In the genomic region with DNA sequence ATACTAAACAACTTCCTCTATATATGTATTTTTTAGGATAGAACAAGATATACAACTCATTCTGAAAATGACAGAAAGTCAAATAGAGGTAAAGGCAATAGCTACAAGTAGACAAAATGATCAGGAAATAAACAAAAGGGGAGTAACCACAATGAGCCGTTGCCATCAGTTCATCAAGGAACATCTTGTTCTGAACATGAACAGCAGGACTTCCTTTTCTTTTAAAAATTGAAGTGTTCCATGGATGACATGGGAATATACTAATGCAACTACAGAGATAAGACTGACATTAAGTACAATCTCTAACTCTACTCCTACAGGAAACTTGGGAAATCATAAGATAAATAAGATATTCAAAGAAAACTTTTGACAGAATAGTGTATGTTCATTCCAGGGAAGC, we compare ENCODE assay signal across 28 mouse cellular contexts.
"Had no signal": no experiment of that assay in that cellular context is flagged by ENCODE, and none has a peak within 500 bp of the region (broad histone marks: within the 10 kb centered on the region; RNA-seq: fewer than 3 reads in every experiment).

No protein-coding gene starts in this region.

- H3K4me3 ChIP-seq: left cerebral cortex, adult 2 months; limb, embryonic 10.5 days; limb, embryonic 12.5 days; limb, embryonic 13.5 days; limb, embryonic 15.5 days; liver, embryonic 12.5 days; liver, embryonic 13.5 days; liver, embryonic 15.5 days; lung, embryonic 15.5 days; megakaryocyte, embryonic 14.5 days; midbrain, embryonic 10.5 days; midbrain, embryonic 12.5 days; midbrain, embryonic 13.5 days; midbrain, embryonic 15.5 days; myocyte; neural tube, embryonic 12.5 days had no signal

- ATAC-seq: liver, embryonic 12.5 days; midbrain, embryonic 13.5 days; midbrain, embryonic 15.5 days; midbrain, embryonic 16.5 days had no signal

- H3K4me2 ChIP-seq: limb, embryonic 12.5 days; limb, embryonic 13.5 days; limb, embryonic 15.5 days; liver, embryonic 11.5 days; liver, embryonic 12.5 days; liver, embryonic 13.5 days; liver, embryonic 15.5 days; lung, embryonic 14.5 days; lung, embryonic 15.5 days; midbrain, embryonic 11.5 days; midbrain, embryonic 12.5 days; midbrain, embryonic 13.5 days; midbrain, embryonic 15.5 days; neural tube, embryonic 12.5 days had no signal

- H3K9ac ChIP-seq: limb, embryonic 12.5 days; limb, embryonic 13.5 days; limb, embryonic 15.5 days; liver, embryonic 12.5 days; liver, embryonic 13.5 days; liver, embryonic 14.5 days; liver, embryonic 15.5 days; lung, embryonic 14.5 days; lung, embryonic 15.5 days; midbrain, embryonic 12.5 days; midbrain, embryonic 13.5 days; midbrain, embryonic 15.5 days; neural tube, embryonic 12.5 days had no signal

- H3K27me3 ChIP-seq: limb, embryonic 12.5 days; limb, embryonic 13.5 days; limb, embryonic 15.5 days; liver, embryonic 12.5 days; liver, embryonic 13.5 days; liver, embryonic 15.5 days; lung, embryonic 15.5 days; megakaryocyte, embryonic 14.5 days; midbrain, embryonic 12.5 days; midbrain, embryonic 13.5 days; midbrain, embryonic 15.5 days; neural tube, embryonic 12.5 days had no signal

- H3K9me3 ChIP-seq: limb, embryonic 10.5 days; limb, embryonic 12.5 days; limb, embryonic 13.5 days; limb, embryonic 15.5 days; liver, embryonic 12.5 days; liver, embryonic 13.5 days; liver, embryonic 15.5 days; lung, embryonic 15.5 days; megakaryocyte, embryonic 14.5 days; midbrain, embryonic 10.5 days; midbrain, embryonic 12.5 days; midbrain, embryonic 13.5 days; midbrain, embryonic 15.5 days; neural tube, embryonic 12.5 days had no signal

- DNase-seq: layer of hippocampus, postnatal 36 days; left cerebral cortex, postnatal 4 days; liver, embryonic 13.5 days; lung, adult 2 months; lung, embryonic 14.5 days; lung, postnatal 14 days; lung, postnatal 4 days; midbrain, embryonic 14.5 days had no signal

- H3K27ac ChIP-seq: left cerebral cortex, adult 2 months; limb, embryonic 10.5 days; limb, embryonic 12.5 days; limb, embryonic 13.5 days; limb, embryonic 15.5 days; liver, embryonic 12.5 days; liver, embryonic 13.5 days; liver, embryonic 14.5 days; liver, embryonic 15.5 days; lung, embryonic 15.5 days; macrophage; midbrain, embryonic 10.5 days; midbrain, embryonic 12.5 days; midbrain, embryonic 13.5 days; midbrain, embryonic 15.5 days; neural tube, embryonic 12.5 days had no signal

- H3K4me1 ChIP-seq: limb, embryonic 10.5 days; limb, embryonic 12.5 days; limb, embryonic 13.5 days; limb, embryonic 15.5 days; liver, embryonic 12.5 days; liver, embryonic 13.5 days; liver, embryonic 15.5 days; lung, embryonic 15.5 days; megakaryocyte, embryonic 14.5 days; midbrain, embryonic 10.5 days; midbrain, embryonic 12.5 days; midbrain, embryonic 13.5 days; midbrain, embryonic 15.5 days; neural tube, embryonic 12.5 days had no signal
